Mouse (Mus musculus) CH12.LX (cell line): ENCODE results near the gene Otud3. TPM values are rescaled to one million over a fixed set of nuclear protein-coding genes. Genes with fewer than 3 reads are reported as not detected.

Experiments
- DNase-seq: peaks from one replicate; pipeline ENCODE4 v3.0.0-alpha.2; 2013; ENCODE audit errors: extremely low read depth
- H3K27ac ChIP-seq: 2 replicates; pipeline ENCODE4 v1.5.1; 2012; ENCODE audit warnings: low read depth, mild to moderate bottlenecking, control low read depth, moderate library complexity; ENCODE audit not compliant: insufficient read depth
- H3K27me3 ChIP-seq: replicated peaks from 2 replicates; pipeline ENCODE3; 2012; ENCODE audit warnings: inconsistent platforms
- H3K36me3 ChIP-seq, 2 experiments: replicated peaks in 1 of 2; 2 replicates each; pipeline versions ENCODE3 to v1.6.1; 2012; ENCODE audit warnings: inconsistent platforms in 1 of 2, low read length in 1 of 2, mild to moderate bottlenecking in 1 of 2, mixed read lengths in 1 of 2, moderate library complexity in 1 of 2; ENCODE audit not compliant: control insufficient read depth in 1 of 2, insufficient read depth in 1 of 2
- H3K4me1 ChIP-seq, 2 experiments: 2 replicates each; pipeline ENCODE4 v1.6.1; 2012; ENCODE audit warnings: inconsistent platforms in 1 of 2, moderate library complexity in 1 of 2; ENCODE audit not compliant: insufficient read depth in 2 of 2, control insufficient read depth in 1 of 2
- H3K4me2 ChIP-seq: 2 replicates; pipeline ENCODE4 v1.6.1; 2012; ENCODE audit warnings: low read depth, mild to moderate bottlenecking, control low read depth; ENCODE audit not compliant: poor library complexity, insufficient read depth, severe bottlenecking
- H3K4me3 ChIP-seq, 3 experiments: fragments of 150-350 bp in 1 of 3; sonication (generic) in 1 of 3; replicated peaks in 1 of 3; 2 replicates each; pipeline versions ENCODE3 to v1.5.1; 2011 to 2012; ENCODE audit warnings: low read depth in 2 of 3, low read length in 2 of 3, mild to moderate bottlenecking in 2 of 3, moderate library complexity in 2 of 3, control low read depth in 1 of 3, improper control_type of control experiment in 1 of 3, inconsistent platforms in 1 of 3, mixed read lengths in 1 of 3; ENCODE audit not compliant: poor library complexity in 1 of 3
- H3K79me2 ChIP-seq: replicated peaks from 2 replicates; pipeline ENCODE4 v1.6.1; 2012; ENCODE audit warnings: mild to moderate bottlenecking, moderate library complexity; ENCODE audit not compliant: control insufficient read depth, poor library complexity, insufficient read depth, severe bottlenecking; ENCODE audit errors: extremely low read depth
- H3K9ac ChIP-seq: 2 replicates; pipeline ENCODE4 v1.6.1; 2012; ENCODE audit warnings: low read depth, mild to moderate bottlenecking, control low read depth, moderate library complexity; ENCODE audit not compliant: insufficient read depth
- H3K9me3 ChIP-seq: replicated peaks from 2 replicates; pipeline ENCODE3; 2012; ENCODE audit warnings: low read length, inconsistent platforms, mixed read lengths
- CHD1 ChIP-seq: IDR thresholded peaks from 2 replicates; pipeline ENCODE4 v1.6.1; 2012; ENCODE audit warnings: low read depth, low read length, improper control_type of control experiment, inconsistent platforms
- CHD2 ChIP-seq: IDR thresholded peaks from 2 replicates; pipeline ENCODE4 v1.6.1; 2011; ENCODE audit warnings: low read length, improper control_type of control experiment
- HCFC1 ChIP-seq: IDR thresholded peaks from 2 replicates; pipeline ENCODE4 v1.6.1; 2012; ENCODE audit warnings: low read depth, mild to moderate bottlenecking, inconsistent platforms, low read length, improper control_type of control experiment
- JUND ChIP-seq: conservative IDR thresholded peaks from 2 replicates; pipeline ENCODE4 v1.6.1; 2011; ENCODE audit warnings: low read depth, low read length, improper control_type of control experiment
- MAFK ChIP-seq: IDR thresholded peaks from 2 replicates; pipeline ENCODE4 v1.6.1; 2011; ENCODE audit warnings: low read length, improper control_type of control experiment; ENCODE audit not compliant: insufficient replicate concordance
- MAZ ChIP-seq: IDR thresholded peaks from 2 replicates; pipeline ENCODE4 v1.6.1; 2012; ENCODE audit warnings: low read depth, mild to moderate bottlenecking, inconsistent platforms, low read length, improper control_type of control experiment, moderate library complexity
- MYC ChIP-seq: IDR thresholded peaks from 2 replicates; pipeline ENCODE4 v1.6.1; 2011; ENCODE audit warnings: low read depth, mild to moderate bottlenecking, improper control_type of control experiment, low read length
- NELFE ChIP-seq: IDR thresholded peaks from 2 replicates; pipeline ENCODE4 v1.6.1; 2011; ENCODE audit warnings: low read depth, low read length, improper control_type of control experiment
- POLR2A ChIP-seq: IDR thresholded peaks from 2 replicates; pipeline ENCODE4 v1.6.1; 2011; ENCODE audit warnings: low read depth, mild to moderate bottlenecking, improper control_type of control experiment, low read length
- POLR2AphosphoS2 ChIP-seq: IDR thresholded peaks from 2 replicates; pipeline ENCODE4 v1.6.1; 2011; ENCODE audit warnings: low read depth, low read length, improper control_type of control experiment
- RAD21 ChIP-seq: IDR thresholded peaks from 2 replicates; pipeline ENCODE4 v1.6.1; 2011; ENCODE audit warnings: low read depth, mild to moderate bottlenecking, low read length, improper control_type of control experiment, moderate library complexity
- SIN3A ChIP-seq: IDR thresholded peaks from 2 replicates; pipeline ENCODE4 v1.6.1; 2012; ENCODE audit warnings: low read length, improper control_type of control experiment, inconsistent platforms
- SMC3 ChIP-seq: IDR thresholded peaks from 2 replicates; pipeline ENCODE4 v1.6.1; 2011; ENCODE audit warnings: low read depth, low read length, improper control_type of control experiment
- TBP ChIP-seq: conservative IDR thresholded peaks from 2 replicates; pipeline ENCODE4 v1.6.1; 2011; ENCODE audit warnings: low read depth, low read length, improper control_type of control experiment
- UBTF ChIP-seq: IDR thresholded peaks from 2 replicates; pipeline ENCODE4 v1.6.1; 2012; ENCODE audit warnings: low read depth, mild to moderate bottlenecking, inconsistent platforms, low read length, improper control_type of control experiment, moderate library complexity
- USF2 ChIP-seq: conservative IDR thresholded peaks from 2 replicates; pipeline ENCODE4 v1.6.1; 2011; ENCODE audit warnings: low read depth, low read length, improper control_type of control experiment
- ZC3H11A ChIP-seq: IDR thresholded peaks from 2 replicates; pipeline ENCODE4 v1.6.1; 2012; ENCODE audit warnings: low read depth, mild to moderate bottlenecking, inconsistent platforms, low read length, improper control_type of control experiment
- dilution Hi-C: fragments of 300-500 bp; cut with MboI; formaldehyde crosslinking; loops from 2 replicates; pipeline ENCODE4 v1.14.3; 2020; ENCODE audit warnings: low sequenced_read_pairs; ENCODE audit not compliant: extremely low pct_unique_long_range_greater_than_20kb, extremely low pct_ligation_motif_present
- in situ Hi-C: fragments of 300-500 bp; cut with MboI; formaldehyde crosslinking; loops from 3 replicates; pipeline ENCODE4 v1.14.3; 2019; ENCODE audit warnings: low sequenced_read_pairs, low pct_ligation_motif_present, low pct_unique_long_range_greater_than_20kb, mixed read lengths
- polyA plus RNA-seq: library from polyadenylated mRNA; unstranded; fragments of >175 nt; gene quantifications from 2 replicates; pipeline ENCODE4 v1.2.1, GENCODE M21; 2012; ENCODE audit warnings: low read depth; ENCODE audit not compliant: insufficient read length
- total RNA-seq, 2 experiments: library from RNA; depleted of rRNA; stranded (reverse); fragments of 300-350 nt in 1 of 2; fragments of >200 nt in 1 of 2; gene quantifications; 2 replicates each; pipeline ENCODE4 v1.2.3; 2012 to 2014

Gene Otud3
- total and polyA plus RNA-seq, 3 experiments: 3.2 to 5.5 (median 5.4) TPM

DNA sequence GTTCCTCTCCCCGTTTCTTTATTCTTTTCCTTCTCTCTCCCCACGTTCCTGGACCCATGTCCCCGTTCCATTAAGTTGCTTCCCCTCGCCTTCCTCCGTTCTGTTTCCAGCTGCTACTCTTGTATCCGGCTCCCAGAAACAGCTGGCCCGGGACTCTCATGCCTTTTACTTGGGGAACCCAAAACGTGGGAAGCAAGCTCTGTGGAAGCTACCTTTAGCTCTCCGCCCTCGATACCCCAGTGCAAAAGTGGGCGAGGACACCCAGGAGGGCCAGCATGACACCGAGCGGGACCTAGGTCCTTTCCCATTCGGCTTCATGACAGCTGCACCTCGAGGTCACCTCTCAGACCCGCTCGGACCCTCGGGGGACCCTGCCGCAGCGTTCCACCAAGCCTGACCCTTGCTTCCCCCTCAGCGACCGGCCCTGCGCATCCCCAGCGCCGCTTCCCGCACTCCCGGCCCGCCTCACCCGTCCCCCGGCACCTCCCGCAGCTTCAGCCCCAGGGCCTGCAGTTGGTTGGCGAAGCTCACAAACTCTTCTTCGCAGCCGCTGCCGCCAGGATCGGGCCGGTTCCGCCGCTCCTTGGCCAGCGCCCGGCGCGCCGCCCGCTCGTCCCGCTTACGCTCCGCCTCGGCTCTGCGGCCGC is 481 bp downstream of the Otud3 start:
- Histone ChIP-seq H3K4me3 (peak overlapping the region; percentile 57 to 89 (median 76)), H3K4me1 (peaks cover 2 to 14% of the 10 kb centered on the region in 2 experiments; a peak in 3 of 4 replicates), H3K27ac (no peak overlapping the region), H3K9ac (peak overlapping the region; percentile 67), H3K79me2 (no peaks in the 10 kb centered on the region), H3K4me2 (peak overlapping the region; percentile 97), H3K27me3 (peaks cover 4% of the 10 kb centered on the region), H3K36me3 (peaks cover 5 to 22% of the 10 kb centered on the region in 2 experiments), H3K9me3 (peaks cover 7% of the 10 kb centered on the region)
- TF ChIP-seq ZC3H11A (no peak), TBP (no peak), POLR2AphosphoS2 (no peak), POLR2A (no peak), CHD2 (no peak), RAD21 (no peak), JUND (no peak), CHD1 (no peak), USF2 (no peak), MAZ (no peak), UBTF (no peak; the same call in 1 of the 2 replicates)
- in situ Hi-C loops: no loop called here
- no peak for DNase-seq
- dilution Hi-C loops: no loop called here

- Histone ChIP-seq H3K4me1 (no peaks in the 10 kb centered on the region), H3K4me2 (no peak overlapping the region), H3K9ac (no peak overlapping the region), H3K27me3 (no peaks in the 10 kb centered on the region), H3K27ac (no peak overlapping the region), H3K4me3 (no peak overlapping the region), H3K36me3 (peaks cover 37 to 82% of the 10 kb centered on the region in 2 experiments), H3K9me3 (no peaks in the 10 kb centered on the region), H3K79me2 (no peaks in the 10 kb centered on the region)
- in situ Hi-C loops (no loop called here), dilution Hi-C loops (no loop called here)
- no peak for TF ChIP-seq HCFC1
- TF ChIP-seq NELFE: no peak
- no peak for TF ChIP-seq MYC
- TF ChIP-seq POLR2AphosphoS2: no peak
- no peak for TF ChIP-seq TBP
- no peak for TF ChIP-seq SIN3A
- no peak for TF ChIP-seq MAFK
- TF ChIP-seq MAZ: no peak
- no peak for TF ChIP-seq ZC3H11A
- no peak for TF ChIP-seq SMC3
- no peak for DNase-seq
Observed at GRCm38 (mm10) chr4:138905624-138906337, 8.0 kb downstream of the Otud3 start.
